Mouse (Mus musculus) ES-Bruce4 (cell line): ENCODE measurements around the gene Olfr1506.
"Not testable (repeated sequence)": the region's sequence is repeated elsewhere in the genome, so short reads cannot be mapped to it uniquely, and the experiment has no call there.

ENCODE experiments used
- CTCF ChIP-seq: IDR thresholded peaks from one replicate; pipeline ENCODE4 v1.8.1; 2011; ENCODE audit warnings: low read depth, low read length
- POLR2A ChIP-seq: IDR thresholded peaks from one replicate; pipeline ENCODE4 v1.8.1; 2011; ENCODE audit warnings: low read length; ENCODE audit not compliant: insufficient read depth

DNA sequence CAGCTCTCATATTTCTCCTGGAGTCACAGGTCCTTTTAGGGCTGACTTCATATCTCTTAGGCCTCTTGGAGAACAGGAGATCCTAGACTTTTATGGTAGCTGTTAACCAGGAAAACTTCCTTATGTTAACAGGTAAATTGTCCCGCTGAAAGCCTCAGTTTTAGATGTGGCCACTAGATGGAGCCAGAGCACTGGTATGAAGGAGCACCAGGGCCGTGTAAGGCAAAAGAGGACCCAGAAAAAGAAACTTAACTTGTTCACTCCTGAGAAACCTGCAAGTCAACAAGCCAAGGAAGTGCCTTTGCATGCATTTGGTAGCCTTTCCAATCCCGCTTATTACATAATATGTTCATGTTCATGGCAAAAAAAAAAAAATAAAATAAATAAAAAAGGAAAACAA is 29.5 kb downstream of the Olfr1506 start:
- TF ChIP-seq CTCF, POLR2A: not testable (repeated sequence)
